ENCODE assay signal across 17 mouse cellular contexts in genomic region chr9:27227458-27227857, GRCm38 (mm10).
"Had no signal": no experiment of that assay in that cellular context is flagged by ENCODE, and none has a peak within 500 bp of the region (broad histone marks: within the 10 kb centered on the region; RNA-seq: fewer than 3 reads in every experiment).

No protein-coding gene starts in this region.

- H3K4me3 ChIP-seq: neural tube, embryonic 12.5 days; neural tube, embryonic 13.5 days; neural tube, embryonic 15.5 days; stomach, embryonic 15.5 days had no signal

- H3K4me2 ChIP-seq: neural tube, embryonic 12.5 days; neural tube, embryonic 13.5 days; neural tube, embryonic 15.5 days; stomach, embryonic 15.5 days had no signal

- H3K9me3 ChIP-seq: neural tube, embryonic 12.5 days; neural tube, embryonic 13.5 days; neural tube, embryonic 15.5 days; stomach, embryonic 15.5 days had no signal

- H3K27me3 ChIP-seq: neural tube, embryonic 12.5 days; neural tube, embryonic 13.5 days; neural tube, embryonic 15.5 days; stomach, embryonic 15.5 days had no signal

- DNase-seq: retina, postnatal 1 day; right cerebral cortex, adult 18-20 months; right cerebral cortex, postnatal 14 days; right cerebral cortex, postnatal 25 days; right cerebral cortex, postnatal 4 days; spleen, adult 18-20 months; thymus, adult 18-20 months; thymus, adult 2 months; thymus, postnatal 14 days; thymus, postnatal 25 days; thymus, postnatal 36 days; thymus, postnatal 4 days had no signal

- H3K36me3 ChIP-seq: neural tube, embryonic 12.5 days; neural tube, embryonic 13.5 days; neural tube, embryonic 15.5 days; stomach, embryonic 15.5 days had no signal

- H3K9ac ChIP-seq: neural tube, embryonic 12.5 days; neural tube, embryonic 13.5 days; neural tube, embryonic 15.5 days; stomach, embryonic 15.5 days had no signal

- H3K27ac ChIP-seq: neural tube, embryonic 12.5 days; neural tube, embryonic 13.5 days; neural tube, embryonic 15.5 days; stomach, embryonic 15.5 days; stomach, postnatal 0 days had no signal

- H3K4me1 ChIP-seq: neural tube, embryonic 12.5 days; neural tube, embryonic 13.5 days; neural tube, embryonic 15.5 days; stomach, embryonic 15.5 days had no signal
